Mouse (Mus musculus) megakaryocyte progenitor cell, adult 5-6 weeks (primary cell): Measurements from ENCODE around the gene Gabra2. TPM values are rescaled to one million over a fixed set of nuclear protein-coding genes. Genes with fewer than 3 reads are reported as not detected.
A peak's percentile ranks its signal among the peaks of the same experiment; 100 is the strongest.

ENCODE experiments used
- ATAC-seq: replicated peaks from 2 replicates; pipeline ENCODE4 v1.8.0; 2016; ENCODE audit warnings: mild to moderate bottlenecking, moderate TSS enrichment, inconsistent platforms; ENCODE audit not compliant: poor library complexity
- total RNA-seq, 2 experiments: library from RNA; stranded (forward) in 1 of 2; stranded (reverse) in 1 of 2; fragments of 157-497, 149-512 nt in 1 of 2; fragments of 200-1000 nt in 1 of 2; gene quantifications; 2 replicates each; pipeline versions ENCODE4 v1.2.3 to v1.2.4; 2015 to 2017

Gabra2 gene
- not detected in 2 replicates for total RNA-seq (2015)
- not detected in 2 replicates for total RNA-seq (2017)

GRCm38 (mm10) chr5:71095725-71096607 is at the start of gene Gabra2:
Gabra2 (minus strand) TSS chr5:71095849.
- ATAC-seq: 0 out of 2 replicates have a peak, but pooled peaks have one; percentile 29

- ATAC-seq: no peak
Observed at GRCm38 (mm10) chr5:71136691-71137090, 41.0 kb upstream of the Gabra2 start.

DNA sequence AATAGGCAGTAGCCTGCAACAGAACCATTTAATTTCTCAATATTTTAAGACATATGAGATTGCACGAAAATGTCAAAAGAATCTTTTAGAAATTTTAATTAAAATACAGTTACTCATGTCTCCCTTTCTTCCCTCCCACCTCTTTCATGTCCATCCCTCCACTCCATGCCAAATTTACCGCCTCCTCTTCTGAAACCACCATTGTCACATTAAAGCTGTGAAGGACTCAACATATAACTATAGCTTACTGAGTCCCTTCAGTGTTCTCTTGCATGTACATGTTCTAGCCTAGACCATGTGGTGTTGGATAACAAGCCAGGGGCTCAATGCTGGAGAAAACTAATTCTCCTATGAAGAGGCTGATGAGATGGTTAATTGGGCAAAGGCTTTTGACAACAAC is 40.2 kb upstream of the Gabra2 start:
- ATAC-seq: no peak

DNA sequence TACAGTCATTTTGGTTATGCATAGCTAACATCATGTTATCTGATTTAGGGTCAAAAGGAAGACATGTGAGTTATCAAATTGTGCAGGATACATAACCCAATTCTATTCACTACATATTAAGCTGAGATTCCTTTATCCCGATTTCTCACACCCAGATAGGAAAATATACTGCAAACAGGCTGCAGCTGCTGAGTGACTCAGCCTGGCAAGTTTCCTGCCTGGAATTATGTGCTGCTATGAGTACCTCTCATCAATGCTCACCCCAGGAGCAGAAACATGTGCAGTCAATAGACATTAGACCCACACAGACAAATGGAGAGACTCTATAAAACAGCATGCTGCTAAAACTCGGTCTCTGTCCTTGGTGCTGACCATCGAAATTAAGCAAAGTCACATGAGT is 32.1 kb upstream of the Gabra2 start:
- ATAC-seq: no peak

- ATAC-seq: no peak
Observed at GRCm38 (mm10) chr5:71115216-71115615, 19.6 kb upstream of the Gabra2 start.

- no peak for ATAC-seq
Observed at GRCm38 (mm10) chr5:71095180-71095579, 469 bp downstream of the Gabra2 start.

- ATAC-seq: no peak
Observed at GRCm38 (mm10) chr5:71094776-71095175, 873 bp downstream of the Gabra2 start.

DNA sequence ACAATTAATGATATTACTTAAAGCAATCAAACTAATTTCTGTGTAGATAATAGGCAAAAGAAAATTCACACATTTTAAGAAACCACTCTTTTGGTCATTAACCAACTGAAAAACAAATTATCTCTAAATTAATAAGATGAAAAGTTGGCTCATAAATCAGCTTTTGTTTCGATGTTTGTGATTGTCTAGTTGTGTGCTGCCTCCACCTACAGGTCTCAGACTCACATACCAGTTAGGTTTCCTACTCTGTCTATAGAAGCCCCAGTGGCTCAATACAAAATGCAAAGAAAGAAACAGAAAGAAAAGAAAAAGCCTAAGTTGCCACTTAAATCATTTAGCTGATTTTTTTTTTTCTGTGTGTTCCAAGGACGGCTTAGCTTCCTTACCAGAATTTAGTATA is 1.8 kb downstream of the Gabra2 start:
- no peak for ATAC-seq

DNA sequence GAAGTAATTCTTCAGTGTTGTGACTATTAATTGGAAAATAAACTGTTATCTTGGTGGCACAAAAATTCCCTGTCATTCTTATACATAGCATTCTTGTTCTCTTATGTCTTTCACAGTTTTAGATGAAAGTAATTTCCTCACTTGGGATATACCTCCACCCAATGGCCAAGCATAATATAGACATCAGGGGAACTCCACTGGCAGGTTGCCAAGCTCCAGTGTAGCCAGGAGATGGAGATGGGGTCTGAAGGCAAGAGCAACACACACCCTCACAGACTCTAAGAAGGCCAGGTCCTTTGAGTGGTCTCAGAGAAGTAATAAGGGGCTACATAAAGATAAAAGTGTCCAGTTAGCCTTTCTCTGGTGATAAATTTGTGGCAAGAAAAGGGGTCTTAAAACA is 3.2 kb downstream of the Gabra2 start:
- ATAC-seq: no peak

DNA sequence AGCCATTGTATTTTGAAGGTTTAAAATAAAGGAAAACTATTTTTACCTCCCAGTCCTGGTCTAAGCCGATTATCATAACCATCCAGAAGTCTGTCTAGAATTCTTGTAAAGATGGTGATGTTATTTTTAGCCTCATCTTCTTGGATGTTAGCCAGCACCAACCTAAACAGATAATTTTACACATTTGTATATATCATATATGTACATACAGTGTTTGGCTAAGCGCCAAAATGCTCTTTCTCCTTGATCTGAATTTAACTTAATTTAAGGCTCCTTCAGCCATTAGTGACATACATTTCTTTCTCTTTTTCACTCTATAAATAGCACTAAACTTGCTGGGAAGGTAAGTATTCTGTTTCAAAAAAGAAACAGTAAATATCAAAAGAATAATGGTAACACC is 3.7 kb downstream of the Gabra2 start:
- ATAC-seq: no peak

DNA sequence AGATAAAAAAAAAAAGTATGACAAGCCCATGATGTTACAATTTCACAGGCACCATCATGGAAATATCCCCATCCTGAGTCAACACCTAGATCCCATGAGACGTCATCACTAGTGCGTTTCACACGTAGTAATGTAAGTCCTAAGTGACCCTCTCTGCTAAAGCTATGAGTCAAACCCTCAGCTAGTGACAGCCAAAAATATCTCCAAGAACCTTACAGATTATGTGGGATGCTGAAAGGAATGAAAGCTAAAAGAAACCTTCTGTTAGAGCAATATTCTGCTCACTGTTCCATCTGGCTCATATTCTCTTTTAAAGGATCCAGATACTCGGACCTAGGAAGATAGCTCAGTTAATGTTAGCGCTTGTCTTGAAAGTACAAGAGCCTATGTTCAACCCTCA is 16.8 kb downstream of the Gabra2 start:
- no peak for ATAC-seq

- no peak for ATAC-seq
Observed at GRCm38 (mm10) chr5:71061696-71062095, 34.0 kb downstream of the Gabra2 start.

- no peak for ATAC-seq
Observed at GRCm38 (mm10) chr5:71058047-71058446, 37.6 kb downstream of the Gabra2 start.

GRCm38 (mm10) chr5:71037352-71037751 is 58.3 kb downstream of the Gabra2 start:
- ATAC-seq: no peak

DNA sequence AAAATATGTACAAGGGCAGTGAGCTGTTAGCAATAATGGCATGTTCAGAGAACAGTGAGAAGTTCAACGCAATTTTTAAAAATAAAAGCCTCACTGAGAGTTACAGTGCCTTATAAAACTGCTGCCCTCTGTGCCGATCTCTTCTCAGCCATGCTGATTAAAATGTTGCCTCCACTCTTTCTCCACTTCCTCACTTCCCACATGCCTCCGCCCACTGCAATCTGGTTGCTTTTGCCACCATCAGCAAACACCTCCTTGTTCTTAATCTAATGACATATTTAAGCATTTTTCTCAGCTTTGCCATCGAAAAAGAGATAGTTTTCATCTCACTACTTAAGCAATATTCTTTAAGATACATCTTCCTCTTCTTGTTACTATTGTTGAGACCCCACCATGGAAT is 69.7 kb downstream of the Gabra2 start:
- no peak for ATAC-seq

DNA sequence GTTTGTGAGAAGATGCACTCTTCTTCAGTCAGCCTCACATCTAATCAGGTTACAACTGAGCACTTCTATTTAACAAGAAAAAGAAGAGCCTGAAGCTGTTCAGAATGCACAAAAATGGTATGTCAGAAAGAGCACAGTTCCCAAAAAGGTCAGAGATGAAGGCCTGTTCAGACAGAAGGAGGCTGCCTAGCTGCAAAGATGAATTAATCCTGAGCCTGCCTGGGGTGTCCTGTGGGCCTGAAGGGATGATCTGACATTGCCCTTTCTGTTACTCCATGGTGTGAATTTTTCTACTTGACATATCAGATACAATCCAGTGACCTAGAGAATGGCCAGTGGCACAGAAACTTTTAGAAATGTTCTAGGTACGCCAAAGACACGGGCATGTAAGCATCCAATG is 83.9 kb downstream of the Gabra2 start:
- ATAC-seq: no peak

- ATAC-seq: no peak
Observed at GRCm38 (mm10) chr5:71011271-71011670, 84.4 kb downstream of the Gabra2 start.

- ATAC-seq: no peak
Observed at GRCm38 (mm10) chr5:71010797-71011196, 84.9 kb downstream of the Gabra2 start.

- no peak for ATAC-seq
Observed at GRCm38 (mm10) chr5:70995617-70996325, 99.9 kb downstream of the Gabra2 start.

- ATAC-seq: no peak
Observed at GRCm38 (mm10) chr5:70993281-70993680, 102.4 kb downstream of the Gabra2 start.

DNA sequence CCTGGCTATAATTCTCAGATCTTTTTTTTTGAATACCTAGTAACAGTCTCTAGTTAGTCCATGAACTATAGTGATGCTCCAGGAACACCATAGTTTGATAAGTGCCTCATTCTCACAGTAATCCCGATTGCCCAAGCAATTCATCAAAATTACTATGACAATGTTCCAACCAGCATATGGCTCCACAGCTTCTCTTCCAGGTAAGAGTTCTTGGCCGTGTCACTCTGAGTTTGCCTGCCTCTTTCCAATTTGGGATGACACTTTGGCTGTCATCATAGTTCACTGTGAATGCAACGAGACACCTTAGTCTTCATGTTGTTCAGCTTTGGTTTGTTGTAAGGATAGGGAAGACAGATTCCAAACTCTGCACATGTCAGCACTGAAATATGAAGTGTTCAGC is 104.8 kb downstream of the Gabra2 start:
- no peak for ATAC-seq
